Mouse (Mus musculus) CH12.LX (cell line): ENCODE data around the gene Narfl. TPM values are rescaled to one million over a fixed set of nuclear protein-coding genes. Genes with fewer than 3 reads are reported as not detected.
"Not testable (repeated sequence)": the region's sequence is repeated elsewhere in the genome, so short reads cannot be mapped to it uniquely, and the experiment has no call there.

ENCODE experiments used
- DNase-seq: peaks from one replicate; pipeline ENCODE4 v3.0.0-alpha.2; 2013; ENCODE audit errors: extremely low read depth
- H3K27ac ChIP-seq: 2 replicates; pipeline ENCODE4 v1.5.1; 2012; ENCODE audit warnings: low read depth, mild to moderate bottlenecking, control low read depth, moderate library complexity; ENCODE audit not compliant: insufficient read depth
- H3K27me3 ChIP-seq: replicated peaks from 2 replicates; pipeline ENCODE3; 2012; ENCODE audit warnings: inconsistent platforms
- H3K36me3 ChIP-seq, 2 experiments: replicated peaks in 1 of 2; 2 replicates each; pipeline versions ENCODE3 to v1.6.1; 2012; ENCODE audit warnings: inconsistent platforms in 1 of 2, low read length in 1 of 2, mild to moderate bottlenecking in 1 of 2, mixed read lengths in 1 of 2, moderate library complexity in 1 of 2; ENCODE audit not compliant: control insufficient read depth in 1 of 2, insufficient read depth in 1 of 2
- H3K4me1 ChIP-seq, 2 experiments: 2 replicates each; pipeline ENCODE4 v1.6.1; 2012; ENCODE audit warnings: inconsistent platforms in 1 of 2, moderate library complexity in 1 of 2; ENCODE audit not compliant: insufficient read depth in 2 of 2, control insufficient read depth in 1 of 2
- H3K4me2 ChIP-seq: 2 replicates; pipeline ENCODE4 v1.6.1; 2012; ENCODE audit warnings: low read depth, mild to moderate bottlenecking, control low read depth; ENCODE audit not compliant: poor library complexity, insufficient read depth, severe bottlenecking
- H3K4me3 ChIP-seq, 3 experiments: fragments of 150-350 bp in 1 of 3; sonication (generic) in 1 of 3; replicated peaks in 1 of 3; 2 replicates each; pipeline versions ENCODE3 to v1.5.1; 2011 to 2012; ENCODE audit warnings: low read depth in 2 of 3, low read length in 2 of 3, mild to moderate bottlenecking in 2 of 3, moderate library complexity in 2 of 3, control low read depth in 1 of 3, improper control_type of control experiment in 1 of 3, inconsistent platforms in 1 of 3, mixed read lengths in 1 of 3; ENCODE audit not compliant: poor library complexity in 1 of 3
- H3K79me2 ChIP-seq: replicated peaks from 2 replicates; pipeline ENCODE4 v1.6.1; 2012; ENCODE audit warnings: mild to moderate bottlenecking, moderate library complexity; ENCODE audit not compliant: control insufficient read depth, poor library complexity, insufficient read depth, severe bottlenecking; ENCODE audit errors: extremely low read depth
- H3K9ac ChIP-seq: 2 replicates; pipeline ENCODE4 v1.6.1; 2012; ENCODE audit warnings: low read depth, mild to moderate bottlenecking, control low read depth, moderate library complexity; ENCODE audit not compliant: insufficient read depth
- H3K9me3 ChIP-seq: replicated peaks from 2 replicates; pipeline ENCODE3; 2012; ENCODE audit warnings: low read length, inconsistent platforms, mixed read lengths
- BHLHE40 ChIP-seq: IDR thresholded peaks from 2 replicates; pipeline ENCODE4 v1.6.1; 2011; ENCODE audit warnings: mild to moderate bottlenecking, low read depth, low read length, improper control_type of control experiment
- CHD1 ChIP-seq: IDR thresholded peaks from 2 replicates; pipeline ENCODE4 v1.6.1; 2012; ENCODE audit warnings: low read depth, low read length, improper control_type of control experiment, inconsistent platforms
- CHD2 ChIP-seq: IDR thresholded peaks from 2 replicates; pipeline ENCODE4 v1.6.1; 2011; ENCODE audit warnings: low read length, improper control_type of control experiment
- E2F4 ChIP-seq: IDR thresholded peaks from 2 replicates; pipeline ENCODE4 v1.6.1; 2011; ENCODE audit warnings: low read depth, low read length, improper control_type of control experiment; ENCODE audit not compliant: insufficient replicate concordance
- ELF1 ChIP-seq: IDR thresholded peaks from 2 replicates; pipeline ENCODE4 v1.6.1; 2014; ENCODE audit warnings: low read depth, mild to moderate bottlenecking, inconsistent platforms, low read length, improper control_type of control experiment
- GABPA ChIP-seq: IDR thresholded peaks from 2 replicates; pipeline ENCODE4 v1.6.1; 2012; ENCODE audit warnings: low read depth, low read length, improper control_type of control experiment, inconsistent platforms; ENCODE audit not compliant: insufficient replicate concordance
- HCFC1 ChIP-seq: IDR thresholded peaks from 2 replicates; pipeline ENCODE4 v1.6.1; 2012; ENCODE audit warnings: low read depth, mild to moderate bottlenecking, inconsistent platforms, low read length, improper control_type of control experiment
- IRF4 ChIP-seq: IDR thresholded peaks from 2 replicates; pipeline ENCODE4 v1.6.1; 2014; ENCODE audit warnings: low read depth, mild to moderate bottlenecking, inconsistent platforms, low read length, improper control_type of control experiment
- JUN ChIP-seq: IDR thresholded peaks from 2 replicates; pipeline ENCODE4 v1.6.1; 2011; ENCODE audit warnings: low read depth, mild to moderate bottlenecking, low read length, improper control_type of control experiment, moderate library complexity; ENCODE audit not compliant: insufficient read depth
- JUND ChIP-seq: conservative IDR thresholded peaks from 2 replicates; pipeline ENCODE4 v1.6.1; 2011; ENCODE audit warnings: low read depth, low read length, improper control_type of control experiment
- KAT2A ChIP-seq: IDR thresholded peaks from 2 replicates; pipeline ENCODE4 v1.6.1; 2012; ENCODE audit warnings: low read length, improper control_type of control experiment, inconsistent platforms; ENCODE audit not compliant: insufficient replicate concordance
- MAFK ChIP-seq: IDR thresholded peaks from 2 replicates; pipeline ENCODE4 v1.6.1; 2011; ENCODE audit warnings: low read length, improper control_type of control experiment; ENCODE audit not compliant: insufficient replicate concordance
- MEF2A ChIP-seq: IDR thresholded peaks from 2 replicates; pipeline ENCODE4 v1.6.1; 2014; ENCODE audit warnings: low read depth, mild to moderate bottlenecking, inconsistent platforms, low read length, improper control_type of control experiment, borderline replicate concordance
- MYC ChIP-seq: IDR thresholded peaks from 2 replicates; pipeline ENCODE4 v1.6.1; 2011; ENCODE audit warnings: low read depth, mild to moderate bottlenecking, improper control_type of control experiment, low read length
- NELFE ChIP-seq: IDR thresholded peaks from 2 replicates; pipeline ENCODE4 v1.6.1; 2011; ENCODE audit warnings: low read depth, low read length, improper control_type of control experiment
- POLR2A ChIP-seq: IDR thresholded peaks from 2 replicates; pipeline ENCODE4 v1.6.1; 2011; ENCODE audit warnings: low read depth, mild to moderate bottlenecking, improper control_type of control experiment, low read length
- POLR2AphosphoS2 ChIP-seq: IDR thresholded peaks from 2 replicates; pipeline ENCODE4 v1.6.1; 2011; ENCODE audit warnings: low read depth, low read length, improper control_type of control experiment
- RAD21 ChIP-seq: IDR thresholded peaks from 2 replicates; pipeline ENCODE4 v1.6.1; 2011; ENCODE audit warnings: low read depth, mild to moderate bottlenecking, low read length, improper control_type of control experiment, moderate library complexity
- SIN3A ChIP-seq: IDR thresholded peaks from 2 replicates; pipeline ENCODE4 v1.6.1; 2012; ENCODE audit warnings: low read length, improper control_type of control experiment, inconsistent platforms
- SMC3 ChIP-seq: IDR thresholded peaks from 2 replicates; pipeline ENCODE4 v1.6.1; 2011; ENCODE audit warnings: low read depth, low read length, improper control_type of control experiment
- TCF12 ChIP-seq: IDR thresholded peaks from 2 replicates; pipeline ENCODE4 v1.6.1; 2014; ENCODE audit warnings: low read depth, mild to moderate bottlenecking, inconsistent platforms, low read length, improper control_type of control experiment
- USF1 ChIP-seq: IDR thresholded peaks from 2 replicates; pipeline ENCODE4 v1.6.1; 2014; ENCODE audit warnings: low read depth, mild to moderate bottlenecking, inconsistent platforms, low read length, improper control_type of control experiment
- ZKSCAN1 ChIP-seq: IDR thresholded peaks from 2 replicates; pipeline ENCODE4 v1.6.1; 2012; ENCODE audit warnings: low read depth, inconsistent platforms, low read length, improper control_type of control experiment, borderline replicate concordance
- ZNF384 ChIP-seq: IDR thresholded peaks from 2 replicates; pipeline ENCODE4 v1.6.1; 2012; ENCODE audit warnings: low read depth, low read length, improper control_type of control experiment, inconsistent platforms
- dilution Hi-C: fragments of 300-500 bp; cut with MboI; formaldehyde crosslinking; loops from 2 replicates; pipeline ENCODE4 v1.14.3; 2020; ENCODE audit warnings: low sequenced_read_pairs; ENCODE audit not compliant: extremely low pct_unique_long_range_greater_than_20kb, extremely low pct_ligation_motif_present
- in situ Hi-C: fragments of 300-500 bp; cut with MboI; formaldehyde crosslinking; loops from 3 replicates; pipeline ENCODE4 v1.14.3; 2019; ENCODE audit warnings: low sequenced_read_pairs, low pct_ligation_motif_present, low pct_unique_long_range_greater_than_20kb, mixed read lengths
- polyA plus RNA-seq: library from polyadenylated mRNA; unstranded; fragments of >175 nt; gene quantifications from 2 replicates; pipeline ENCODE4 v1.2.1, GENCODE M21; 2012; ENCODE audit warnings: low read depth; ENCODE audit not compliant: insufficient read length
- total RNA-seq, 2 experiments: library from RNA; depleted of rRNA; stranded (reverse); fragments of 300-350 nt in 1 of 2; fragments of >200 nt in 1 of 2; gene quantifications; 2 replicates each; pipeline ENCODE4 v1.2.3; 2012 to 2014

Narfl gene
- total and polyA plus RNA-seq, 3 experiments = 13.3 to 22.0 (median 16.5) TPM

DNA sequence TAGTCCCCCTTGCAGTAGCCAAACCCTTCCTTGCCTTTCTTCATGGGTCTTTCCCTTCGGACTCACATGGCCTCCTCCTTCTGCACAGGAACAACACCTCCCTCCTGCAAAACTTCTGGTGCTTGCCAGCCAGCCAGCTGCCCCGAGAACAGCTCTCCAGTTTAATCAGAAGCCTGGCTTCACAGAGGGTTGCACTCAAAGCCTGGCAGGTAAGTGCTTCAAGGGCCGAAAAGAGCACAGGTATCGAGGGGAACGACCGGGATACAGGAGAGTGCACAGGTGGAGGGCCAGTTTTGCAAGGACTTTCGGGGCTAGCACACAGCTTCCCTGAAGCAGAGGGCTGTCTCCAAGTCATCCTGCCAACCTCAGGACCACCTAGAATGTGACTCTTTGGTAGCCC lies 34.7 kb upstream of the Narfl start:
- dilution Hi-C loops = no loop called here
- H3K9ac ChIP-seq = no peak overlapping the region
- H3K4me1 ChIP-seq = no peaks in the 10 kb centered on the region
- in situ Hi-C loops = loop anchor here (10.0 kb wide), 1 partner anchor 56 kb away; the partner anchor contains the start of genes AC134908.4, Fam173a and Metrn
- no peaks in the 10 kb centered on the region for H3K79me2 ChIP-seq
- DNase-seq = no peak
- no peak overlapping the region for H3K4me2 ChIP-seq
- H3K9me3 ChIP-seq = no peaks in the 10 kb centered on the region
- TF ChIP-seq BHLHE40 (no peak), CHD2 (no peak), HCFC1 (no peak), NELFE (no peak), KAT2A (no peak), SMC3 (no peak), RAD21 (no peak), ELF1 (no peak), MEF2A (no peak), IRF4 (no peak), E2F4 (no peak), SIN3A (no peak), USF1 (no peak), JUND (no peak), TCF12 (no peak)
- no peak overlapping the region for H3K27ac ChIP-seq
- peaks cover 80% of the 10 kb centered on the region for H3K27me3 ChIP-seq
- H3K36me3 ChIP-seq = no peaks in the 10 kb centered on the region
- H3K4me3 ChIP-seq = no peak overlapping the region

DNA sequence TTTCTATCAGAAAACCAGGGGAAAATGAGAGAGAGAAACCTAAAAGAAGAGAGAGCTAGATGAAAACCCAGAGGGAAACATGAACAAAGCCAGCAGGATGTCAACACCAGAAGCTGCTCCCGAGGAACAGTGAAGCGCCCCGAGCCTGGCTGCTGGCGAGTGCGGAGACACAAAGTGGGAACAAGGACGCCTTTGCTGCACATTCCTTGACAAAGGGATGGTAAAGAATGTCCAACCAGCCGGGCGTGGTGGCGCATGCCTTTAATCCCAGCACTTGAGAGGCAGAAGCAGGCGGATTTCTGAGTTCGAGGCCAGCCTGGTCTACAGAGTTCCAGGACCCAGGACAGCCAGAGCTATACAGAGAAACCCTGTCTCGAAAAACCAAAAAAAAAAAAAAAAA lies 32.1 kb upstream of the Narfl start:
- H3K9ac ChIP-seq, H3K9me3 ChIP-seq, DNase-seq, dilution Hi-C loops, H3K4me2 ChIP-seq, in situ Hi-C loops, H3K4me1 ChIP-seq, H3K79me2 ChIP-seq, H3K36me3 ChIP-seq, H3K27ac ChIP-seq, H3K4me3 ChIP-seq: not testable (repeated sequence)
- peaks cover 84% of the 10 kb centered on the region for H3K27me3 ChIP-seq

DNA sequence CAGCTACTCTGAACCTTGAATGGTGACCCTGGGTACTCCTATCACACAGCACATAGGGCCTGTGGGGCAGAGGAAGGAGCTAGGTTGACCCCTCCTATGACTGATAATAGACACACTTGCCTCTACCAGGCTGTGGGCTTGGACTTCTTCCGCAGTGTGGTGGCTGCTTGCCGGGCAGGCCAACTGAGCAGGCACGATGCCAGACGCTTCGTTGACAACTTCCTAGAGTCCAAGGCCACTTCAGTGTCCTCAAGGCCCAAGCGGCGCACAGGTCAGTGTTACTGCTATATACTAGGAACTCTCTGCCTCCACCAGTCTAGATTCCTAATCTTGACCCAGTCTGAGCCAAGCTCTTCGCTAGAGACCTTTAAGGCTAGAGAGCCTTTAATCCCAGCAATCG lies 29.7 kb upstream of the Narfl start:
- Histone ChIP-seq H3K4me3 (no peak overlapping the region), H3K27ac (no peak overlapping the region), H3K4me1 (no peaks in the 10 kb centered on the region), H3K27me3 (peaks cover 80% of the 10 kb centered on the region), H3K36me3 (no peaks in the 10 kb centered on the region), H3K4me2 (no peak overlapping the region), H3K9me3 (no peaks in the 10 kb centered on the region), H3K79me2 (no peaks in the 10 kb centered on the region), H3K9ac (no peak overlapping the region)
- no peak for DNase-seq
- TF ChIP-seq GABPA = no peak
- TF ChIP-seq ZKSCAN1 = no peak
- TF ChIP-seq ELF1 = no peak
- TF ChIP-seq MYC = no peak
- no peak for TF ChIP-seq MEF2A
- no peak for TF ChIP-seq JUN
- TF ChIP-seq MAFK = no peak
- TF ChIP-seq POLR2A = no peak
- no peak for TF ChIP-seq POLR2AphosphoS2
- TF ChIP-seq JUND = no peak
- TF ChIP-seq ZNF384 = no peak
- no peak for TF ChIP-seq CHD1
- in situ Hi-C loops = no loop called here
- dilution Hi-C loops = no loop called here
